In genomic region chr1:136289803-136290202, GRCm38 (mm10) we compare ENCODE assay signal across 23 mouse cellular contexts. TPM values are rescaled to one million over a fixed set of nuclear protein-coding genes. Genes with fewer than 3 reads are reported as not detected.
DNase-seq lines count a peak whose midpoint lies in the region; ATAC-seq and TF ChIP-seq lines count a peak whose summit lies in the region.
"Had no signal": no experiment of that assay in that cellular context is flagged by ENCODE, and none has a peak within 500 bp of the region (broad histone marks: within the 10 kb centered on the region; RNA-seq: fewer than 3 reads in every experiment).

No protein-coding gene starts in this region.

- H3K4me2 ChIP-seq in hindbrain, postnatal 0 days (ENCODE audit: low read depth, low read length), result no peak overlapping the region
- no peak overlapping the region for H3K4me2 ChIP-seq in hindbrain, embryonic 11.5 days (replicated peaks; ENCODE audit: low read depth, low read length)
- H3K4me2 ChIP-seq in lung, postnatal 0 days (replicated peaks; ENCODE audit: low read depth, low read length), result no peak overlapping the region
- H3K4me2 ChIP-seq: heart, embryonic 13.5 days; limb, embryonic 15.5 days; neural tube, embryonic 15.5 days had no signal

- DNase-seq in cerebellum, adult 2 months, result no peak
- DNase-seq in cerebellum, postnatal 4 days (ENCODE audit: low spot score in 2 of 2), result no peak
- peak; percentile 35 for DNase-seq in hindbrain, postnatal 0 days (ENCODE audit: low spot score)
- no peak for DNase-seq in hindbrain, embryonic 11.5 days (ENCODE audit: low spot score)
- DNase-seq in lung, postnatal 0 days (ENCODE audit: low spot score), result peak; percentile 24
- no peak for DNase-seq in lung, postnatal 36 days
- DNase-seq in splenic B cell, adult 2 months (ENCODE audit: low read depth, low spot score), result peak; percentile 13
- DNase-seq in c-Kit-positive CD71-positive TER-119-positive erythroid progenitor cells, embryonic 14.5 days (ENCODE audit: low spot score), result no peak
- DNase-seq: adrenal gland, postnatal 25 days; cerebellum, postnatal 25 days; forebrain, postnatal 0 days; gastrocnemius, postnatal 10 days; lung, adult 2 months; thymus, postnatal 36 days had no signal

- no peak overlapping the region for H3K4me3 ChIP-seq in cerebellum, adult 2 months (replicated peaks; ENCODE audit: insufficient read depth, low read depth, low read length)
- H3K4me3 ChIP-seq in hindbrain, postnatal 0 days (ENCODE audit: low read length), result no peak overlapping the region
- no peak overlapping the region for H3K4me3 ChIP-seq in hindbrain, embryonic 11.5 days (ENCODE audit: low read depth, low read length)
- no peak overlapping the region for H3K4me3 ChIP-seq in lung, postnatal 0 days (ENCODE audit: low read depth, low read length)
- H3K4me3 ChIP-seq: embryonic facial prominence, embryonic 10.5 days; erythroblast, embryonic 14.5 days; heart, embryonic 13.5 days; hindbrain, embryonic 10.5 days; limb, embryonic 15.5 days; megakaryocyte, embryonic 14.5 days; neural tube, embryonic 15.5 days had no signal

- WGBS in cerebellum, adult 2 months, result 62% methylated on average over 1 of the region's 1 CpGs
- 58% methylated on average over 1 of the region's 1 CpGs for WGBS in hindbrain, postnatal 0 days
- WGBS in hindbrain, embryonic 11.5 days, result 84% methylated on average over 1 of the region's 1 CpGs
- WGBS in lung, postnatal 0 days, result 65% methylated on average over 1 of the region's 1 CpGs

- no peak for TF ChIP-seq POLR2A in cerebellum, adult 2 months (IDR thresholded peaks at IDR 0.05; ENCODE audit: borderline replicate concordance, insufficient read depth, low read length)

- no peaks in the 10 kb centered on the region for H3K27me3 ChIP-seq in cerebellum, adult 2 months (ENCODE audit: control insufficient read depth, insufficient read depth, low read length)
- H3K27me3 ChIP-seq in hindbrain, postnatal 0 days (ENCODE audit: insufficient read depth, low read length), result no peaks in the 10 kb centered on the region
- H3K27me3 ChIP-seq in hindbrain, embryonic 11.5 days (ENCODE audit: control insufficient read depth, insufficient read depth, low read length), result no peaks in the 10 kb centered on the region
- no peaks in the 10 kb centered on the region for H3K27me3 ChIP-seq in lung, postnatal 0 days (replicated peaks; ENCODE audit: insufficient read depth, low read length)
- H3K27me3 ChIP-seq in splenic B cell, adult 2 months (ENCODE audit: control insufficient read depth, insufficient read depth, low read length, poor library complexity, severe bottlenecking), result no peaks in the 10 kb centered on the region
- H3K27me3 ChIP-seq: heart, embryonic 13.5 days; limb, embryonic 15.5 days; neural tube, embryonic 15.5 days had no signal

- H3K4me1 ChIP-seq in cerebellum, adult 2 months (ENCODE audit: control insufficient read depth, insufficient read depth, low read length), result no peaks in the 10 kb centered on the region
- no peaks in the 10 kb centered on the region for H3K4me1 ChIP-seq in hindbrain, postnatal 0 days (ENCODE audit: insufficient read depth, low read length)
- no peaks in the 10 kb centered on the region for H3K4me1 ChIP-seq in hindbrain, embryonic 11.5 days (replicated peaks; ENCODE audit: control insufficient read depth, insufficient read depth, low read length)
- H3K4me1 ChIP-seq in lung, postnatal 0 days (ENCODE audit: insufficient read depth, low read depth, low read length), result no peaks in the 10 kb centered on the region
- H3K4me1 ChIP-seq: embryonic facial prominence, embryonic 10.5 days; hindbrain, embryonic 10.5 days; limb, embryonic 15.5 days; megakaryocyte, embryonic 14.5 days had no signal

- no peak overlapping the region for H3K27ac ChIP-seq in cerebellum, adult 2 months (ENCODE audit: insufficient read depth, low read length)
- H3K27ac ChIP-seq in hindbrain, postnatal 0 days, result no peak overlapping the region
- no peak overlapping the region for H3K27ac ChIP-seq in hindbrain, embryonic 11.5 days (ENCODE audit: low read depth, low read length)
- no peak overlapping the region for H3K27ac ChIP-seq in lung, postnatal 0 days (ENCODE audit: low read length)
- H3K27ac ChIP-seq: embryonic facial prominence, embryonic 10.5 days; heart, embryonic 13.5 days; hindbrain, embryonic 10.5 days; limb, embryonic 15.5 days; neural tube, embryonic 15.5 days had no signal

- H3K9ac ChIP-seq in hindbrain, postnatal 0 days (replicated peaks; ENCODE audit: low read length), result no peak overlapping the region
- H3K9ac ChIP-seq in hindbrain, embryonic 11.5 days (ENCODE audit: low read depth, low read length), result no peak overlapping the region
- no peak overlapping the region for H3K9ac ChIP-seq in lung, postnatal 0 days (replicated peaks; ENCODE audit: low read depth)
- H3K9ac ChIP-seq: forebrain, postnatal 0 days; heart, embryonic 13.5 days; limb, embryonic 15.5 days; neural tube, embryonic 15.5 days had no signal

- peak; percentile 2; the same call in 1 of the 2 replicates for TF ChIP-seq CTCF in cerebellum, adult 2 months (IDR thresholded peaks at IDR 0.05; ENCODE audit: borderline replicate concordance, insufficient read depth, low read depth, low read length)
- peak; percentile 30 for TF ChIP-seq CTCF in hindbrain, postnatal 0 days (IDR thresholded peaks at IDR 0.05; ENCODE audit: low read depth)
- TF ChIP-seq CTCF in lung, postnatal 0 days (IDR thresholded peaks at IDR 0.05), result peak; percentile 14; the same call in 1 of the 2 replicates

- H3K9me3 ChIP-seq in hindbrain, postnatal 0 days (ENCODE audit: low read length), result no peaks in the 10 kb centered on the region
- no peaks in the 10 kb centered on the region for H3K9me3 ChIP-seq in hindbrain, embryonic 11.5 days (ENCODE audit: control insufficient read depth, low read length)
- no peaks in the 10 kb centered on the region for H3K9me3 ChIP-seq in lung, postnatal 0 days (ENCODE audit: low read length)
- H3K9me3 ChIP-seq: embryonic facial prominence, embryonic 10.5 days; heart, embryonic 13.5 days; hindbrain, embryonic 10.5 days; limb, embryonic 15.5 days; megakaryocyte, embryonic 14.5 days; neural tube, embryonic 15.5 days had no signal

- ATAC-seq in hindbrain, postnatal 0 days, result no peak
- no peak for ATAC-seq in hindbrain, embryonic 11.5 days (ENCODE audit: low FRiP score)
- no peak for ATAC-seq in lung, postnatal 0 days
- ATAC-seq: activated CD4-positive, CD25-positive, alpha-beta regulatory T cell, adult 4 months; forebrain, postnatal 0 days had no signal

- H3K36me3 ChIP-seq in hindbrain, postnatal 0 days (ENCODE audit: insufficient read depth, low read length), result peaks cover 4% of the 10 kb centered on the region; the same call in 1 of the 2 replicates
- H3K36me3 ChIP-seq in hindbrain, embryonic 11.5 days (ENCODE audit: control insufficient read depth, insufficient read depth, low read length), result peaks cover 2% of the 10 kb centered on the region; the same call in 1 of the 2 replicates
- H3K36me3 ChIP-seq in lung, postnatal 0 days (ENCODE audit: insufficient read depth, low read length), result no peaks in the 10 kb centered on the region; the same call in 1 of the 2 replicates
- peaks cover 6% of the 10 kb centered on the region; the same call in 1 of the 2 replicates for H3K36me3 ChIP-seq in splenic B cell, adult 2 months (ENCODE audit: control insufficient read depth, insufficient read depth, low read length, poor library complexity, severe bottlenecking)

- TF ChIP-seq EP300 in lung, postnatal 0 days (IDR thresholded peaks at IDR 0.05), result no peak

RNA-seq across cellular contexts. Expression of gene Gpr25, which starts 29.1 kb away (rescaled TPM):
- 7.0 and 7.7 TPM in 2 replicates for polyA plus RNA-seq in cerebellum, adult 2 months (2012; rRNA removed)
- 6.0 and 6.2 TPM in 2 replicates for total RNA-seq in hindbrain, postnatal 0 days (2014; rRNA removed)
- polyA plus RNA-seq in hindbrain, postnatal 0 days (2015; fragmentation: Nextera tagmentation; extraction: Ambion mirVana), result 0.78 and 1.3 TPM in 2 replicates
- polyA plus RNA-seq in hindbrain, embryonic 11.5 days (2014; fragmentation: Nextera tagmentation; extraction: Ambion mirVana), result not detected in 2 replicates
- not detected in 2 replicates for polyA plus RNA-seq in lung, postnatal 0 days (2015; fragmentation: Nextera tagmentation; extraction: Ambion mirVana)
- total RNA-seq: adrenal gland, postnatal 25 days; gastrocnemius, postnatal 10 days had no signal
- polyA plus RNA-seq: activated CD4-positive, CD25-positive, alpha-beta regulatory T cell, adult 4 months; embryonic facial prominence, embryonic 10.5 days; erythroblast, embryonic 14.5 days; heart, embryonic 13.5 days; hindbrain, embryonic 10.5 days; kidney, embryonic 14.5 days; limb, embryonic 15.5 days had no signal

RNA-seq across cellular contexts. Expression of gene Inava, which starts 55.7 kb away (rescaled TPM):
- polyA plus RNA-seq in cerebellum, adult 2 months (2012; rRNA removed), result 1.4 and 1.8 TPM in 2 replicates
- 4.5 and 11.3 TPM in 2 replicates for total RNA-seq in hindbrain, postnatal 0 days (2014; rRNA removed)
- polyA plus RNA-seq in hindbrain, postnatal 0 days (2015; fragmentation: Nextera tagmentation; extraction: Ambion mirVana), result 2.8 and 2.9 TPM in 2 replicates
- 13.9 and 14.3 TPM in 2 replicates for polyA plus RNA-seq in hindbrain, embryonic 11.5 days (2014; fragmentation: Nextera tagmentation; extraction: Ambion mirVana)
- 8.6 and 10.6 TPM in 2 replicates for polyA plus RNA-seq in lung, postnatal 0 days (2015; fragmentation: Nextera tagmentation; extraction: Ambion mirVana)
- total RNA-seq: adrenal gland, postnatal 25 days had no signal
- polyA plus RNA-seq: activated CD4-positive, CD25-positive, alpha-beta regulatory T cell, adult 4 months; erythroblast, embryonic 14.5 days had no signal

RNA-seq across cellular contexts. Expression of gene Camsap2, which starts 56.1 kb away (rescaled TPM):
- polyA plus RNA-seq in cerebellum, adult 2 months (2012; rRNA removed), result 51.1 and 51.2 TPM in 2 replicates
- total RNA-seq in hindbrain, postnatal 0 days (2014; rRNA removed), result 99.1 and 108 TPM in 2 replicates
- 19.8 and 20.1 TPM in 2 replicates for polyA plus RNA-seq in hindbrain, postnatal 0 days (2015; fragmentation: Nextera tagmentation; extraction: Ambion mirVana)
- 36.7 and 40.1 TPM in 2 replicates for polyA plus RNA-seq in hindbrain, embryonic 11.5 days (2014; fragmentation: Nextera tagmentation; extraction: Ambion mirVana)
- 7.7 and 9.3 TPM in 2 replicates for polyA plus RNA-seq in lung, postnatal 0 days (2015; fragmentation: Nextera tagmentation; extraction: Ambion mirVana)

Comparison
In these comparisons a context has a peak if more than half of its experiments do, and no peak if none do; other contexts are left out.
1. DNase-seq: peak in hindbrain, postnatal 0 days (single experiment), lung, postnatal 0 days (single experiment) and splenic B cell, adult 2 months (single experiment); none in cerebellum, adult 2 months (0 of 2), cerebellum, postnatal 4 days (0 of 2), hindbrain, embryonic 11.5 days (single experiment), lung, postnatal 36 days (single experiment) and c-Kit-positive CD71-positive TER-119-positive erythroid progenitor cells, embryonic 14.5 days (single experiment).
2. Peak in every context shown above with its lines, with median percentiles within 50 percentile points of each other: CTCF ChIP-seq.